Mouse (Mus musculus) neutrophil, adult 59 days (primary cell): ENCODE results near the gene Myo9b. TPM values are rescaled to one million over a fixed set of nuclear protein-coding genes. Genes with fewer than 3 reads are reported as not detected.

Experiments
- total RNA-seq, 2 experiments: library from RNA; stranded (reverse); gene quantifications; 1 replicate in 1 of 2; 2 replicates in 1 of 2; pipeline ENCODE4 v1.2.4; 2023

Gene Myo9b
- 100 to 1,000 TPM; 120 to 136 TPM for total RNA-seq

GRCm38 (mm10) chr8:71272286-71273150, at the start of gene Myo9b, which contains the start of gene Haus8:
Gene Myo9b (plus strand): TSS chr8:71272714.
Gene Haus8 (minus strand): TSS chr8:71272934.

GRCm38 (mm10) chr8:71366771-71367528, 94.4 kb downstream of the Myo9b start, which contains the start of gene Use1:
Gene Use1 (plus strand): TSS chr8:71366848.

GRCm38 (mm10) chr8:71371236-71371848, 98.8 kb downstream of the Myo9b start, which contains the start of gene Ocel1:
Gene Ocel1 (plus strand): TSS chr8:71371298.

GRCm38 (mm10) chr8:71381421-71381970, 109.0 kb downstream of the Myo9b start, which contains the start of gene Nr2f6:
Gene Nr2f6 (minus strand): TSS chr8:71381960.

GRCm38 (mm10) chr8:71395629-71396028, 123.1 kb downstream of the Myo9b start, which contains the start of gene Ushbp1:
Gene Ushbp1 (minus strand): TSS chr8:71395802.

GRCm38 (mm10) chr8:71396639-71397305, 124.3 kb downstream of the Myo9b start, which contains the start of gene Babam1:
Gene Babam1 (plus strand): TSS chr8:71396861.

GRCm38 (mm10) chr8:71405401-71406098, 133.0 kb downstream of the Myo9b start, which contains the start of gene Ankle1:
Gene Ankle1 (plus strand): TSS chr8:71406010.

Other genes starting within 250 kb of the Myo9b start
- 10 to 100 TPM; 51.1 to 52.0 TPM for gene Haus8, start 220 bp downstream of the Myo9b start, total RNA-seq
- 100 to 1,000 TPM; 150 to 156 TPM for gene Use1, start 94.1 kb downstream of the Myo9b start, total RNA-seq
- gene Ocel1, start 98.6 kb downstream of the Myo9b start, total RNA-seq = 10 to 100 TPM; 17.1 to 18.6 TPM
- 1 to 10 TPM; 7.7 to 8.6 TPM for gene Nr2f6, start 109.2 kb downstream of the Myo9b start, total RNA-seq
- under 1 TPM; 0.18 to 0.49 TPM for gene Ushbp1, start 123.1 kb downstream of the Myo9b start, total RNA-seq
- 10 to 100 TPM; 65.8 to 76.1 TPM for gene Babam1, start 124.1 kb downstream of the Myo9b start, total RNA-seq
- gene Ankle1, start 133.3 kb downstream of the Myo9b start, total RNA-seq = 10 to 100 TPM; 15.9 to 17.0 TPM
- gene Abhd8, start 190.9 kb downstream of the Myo9b start, total RNA-seq = 1 to 10 TPM; 4.3 to 6.3 TPM
- 10 to 100 TPM; 28.3 to 34.8 TPM for gene Mrpl34, start 192.2 kb downstream of the Myo9b start, total RNA-seq
- gene Dda1, start 196.5 kb downstream of the Myo9b start, total RNA-seq = 10 to 100 TPM; 78.4 to 85.3 TPM
- 1 to 10 TPM; 3.7 to 5.7 TPM for gene Ano8, start 213.2 kb downstream of the Myo9b start, total RNA-seq
- gene Gtpbp3, start 215.4 kb downstream of the Myo9b start, total RNA-seq = 10 to 100 TPM; 10.3 to 11.8 TPM
- gene Plvap, start 239.0 kb downstream of the Myo9b start, total RNA-seq = 1 to 10 TPM in 1 of 2 experiments, under 1 TPM in 1; 0.68 to 1.6 TPM